In genomic region chr10:4612313-4613036, GRCm38 (mm10) we compare ENCODE assay signal across 8 mouse cellular contexts. TPM values are rescaled to one million over a fixed set of nuclear protein-coding genes. Genes with fewer than 3 reads are reported as not detected.
DNase-seq lines count a peak whose midpoint lies in the region; ATAC-seq and TF ChIP-seq lines count a peak whose summit lies in the region.

No protein-coding gene starts in this region.

- no peak overlapping the region for H3K9ac ChIP-seq in forebrain, embryonic 13.5 days

- no peak overlapping the region for H3K4me2 ChIP-seq in forebrain, embryonic 13.5 days

- peak; percentile 77 for ATAC-seq in megakaryocyte progenitor cell, adult 5-6 weeks (replicated peaks; ENCODE audit: poor library complexity)
- ATAC-seq in forebrain, embryonic 13.5 days: no peak

- intact Hi-C loops in left cerebral cortex, adult 2 months (cut with DNase I): loop anchor here (5.0 kb wide), 1 partner anchor 550 kb away; no protein-coding TSS in a partner anchor

- WGBS in forebrain, embryonic 13.5 days: 83% methylated on average over 22 of the region's 22 CpGs

- no peaks in the 10 kb centered on the region for H3K36me3 ChIP-seq in forebrain, embryonic 13.5 days (ENCODE audit: poor library complexity, severe bottlenecking)

- no peaks in the 10 kb centered on the region for H3K27me3 ChIP-seq in forebrain, embryonic 13.5 days

- no peaks in the 10 kb centered on the region for H3K4me1 ChIP-seq in forebrain, embryonic 13.5 days

- no peak for DNase-seq in left cerebral cortex, adult 2 months (ENCODE audit: extremely low spot score in 1 of 2, low spot score in 2 of 2)
- DNase-seq in left cerebral cortex, adult 18-20 months (ENCODE audit: low spot score in 2 of 2): no peak
- DNase-seq in adrenal gland, adult 8-10 months: peak; percentile 45
- peak; percentile 58 for DNase-seq in induced T-regulatory cell, adult 2 months (ENCODE audit: low read depth)
- DNase-seq in ovary, postnatal 10 days (ENCODE audit: low spot score): no peak
- no peak for DNase-seq in retina, embryonic 14.5 days (ENCODE audit: low spot score)

- no peak overlapping the region for H3K27ac ChIP-seq in left cerebral cortex, adult 2 months
- H3K27ac ChIP-seq in forebrain, embryonic 13.5 days: no peak overlapping the region

- H3K9me3 ChIP-seq in forebrain, embryonic 13.5 days (replicated peaks): no peaks in the 10 kb centered on the region

- peak overlapping the region; percentile 41; the same call in 1 of the 2 replicates for H3K4me3 ChIP-seq in left cerebral cortex, adult 2 months
- no peak overlapping the region for H3K4me3 ChIP-seq in forebrain, embryonic 13.5 days

- TF ChIP-seq CTCF in left cerebral cortex, adult 2 months (IDR thresholded peaks at IDR 0.05): no peak

RNA-seq across cellular contexts. Expression of gene Esr1, which starts 1.1 kb away (rescaled TPM):
- 1 to 10 TPM; 2.3 to 3.8 TPM for total RNA-seq in left cerebral cortex, adult 2 months (2021)
- total RNA-seq in left cerebral cortex, adult 18-20 months (2021): 1 to 10 TPM; 2.1 to 3.0 TPM
- total RNA-seq in adrenal gland, adult 8-10 months (2022): 10 to 100 TPM; 27.6 to 36.1 (median 30.4) TPM
- total RNA-seq in megakaryocyte progenitor cell, adult 5-6 weeks (2015): 14.4 and 16.2 TPM in 2 replicates
- 9.5 and 10.9 TPM in 2 replicates for total RNA-seq in megakaryocyte progenitor cell, adult 5-6 weeks (2017)
- polyA plus RNA-seq in forebrain, embryonic 13.5 days (2015; fragmentation: Nextera tagmentation; extraction: Ambion mirVana): 0.04 TPM in 1 of 2 replicates, not detected in the other

Comparison
In these comparisons a context has a peak if more than half of its experiments do, and no peak if none do; other contexts are left out.
1. DNase-seq: peak in adrenal gland, adult 8-10 months (single experiment) and induced T-regulatory cell, adult 2 months (single experiment); none in left cerebral cortex, adult 2 months (0 of 2), left cerebral cortex, adult 18-20 months (0 of 2), ovary, postnatal 10 days (single experiment) and retina, embryonic 14.5 days (single experiment).